17 mouse cellular contexts compared by ENCODE assay signal in the genomic region with DNA sequence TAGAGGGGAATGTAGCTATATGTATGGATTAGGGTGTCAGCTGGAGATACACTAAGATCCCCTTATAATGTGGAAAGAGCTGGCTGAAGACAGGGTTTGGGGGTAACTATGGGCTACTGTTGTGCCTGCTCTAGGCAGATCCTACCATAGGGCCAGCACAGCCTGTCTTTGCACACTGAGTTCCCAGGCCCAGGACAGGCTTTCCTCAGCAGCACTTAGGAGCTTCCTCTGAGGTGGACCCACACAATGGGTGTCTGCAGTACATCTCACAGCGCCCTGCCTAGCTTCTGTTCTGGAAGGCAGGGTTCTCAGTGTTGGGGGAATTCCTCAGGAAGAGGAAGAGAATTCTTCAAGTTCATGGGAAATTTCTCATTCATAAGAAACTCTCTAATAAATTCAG. TPM values are rescaled to one million over a fixed set of nuclear protein-coding genes. Genes with fewer than 3 reads are reported as not detected.
A peak's percentile ranks its signal among the peaks of the same experiment; 100 is the strongest.
DNase-seq lines count a peak whose midpoint lies in the region; ATAC-seq and TF ChIP-seq lines count a peak whose summit lies in the region.
"Had no signal": no experiment of that assay in that cellular context is flagged by ENCODE, and none has a peak within 500 bp of the region (broad histone marks: within the 10 kb centered on the region; RNA-seq: fewer than 3 reads in every experiment).

No protein-coding gene starts in this region.

- TF ChIP-seq POLR2A in heart, adult 2 months (IDR thresholded peaks at IDR 0.05; ENCODE audit: insufficient read depth, low read depth, low read length) = no peak

- 75% methylated on average over 1 of the region's 1 CpGs for WGBS in heart, adult 2 months
- WGBS in lung, embryonic 16.5 days = 73% methylated on average over 1 of the region's 1 CpGs

- no peaks in the 10 kb centered on the region for H3K9me3 ChIP-seq in lung, embryonic 16.5 days (ENCODE audit: control insufficient read depth, low read length)
- H3K9me3 ChIP-seq: embryonic facial prominence, embryonic 10.5 days; embryonic facial prominence, embryonic 12.5 days; forebrain, embryonic 13.5 days; forebrain, embryonic 15.5 days had no signal

- H3K9ac ChIP-seq in heart, adult 2 months (ENCODE audit: low read depth, low read length) = no peak overlapping the region
- H3K9ac ChIP-seq in lung, embryonic 16.5 days (ENCODE audit: low read length) = no peak overlapping the region
- H3K9ac ChIP-seq: embryonic facial prominence, embryonic 12.5 days; forebrain, embryonic 13.5 days; forebrain, embryonic 15.5 days; forebrain, postnatal 0 days had no signal

- no peak overlapping the region for H3K4me3 ChIP-seq in heart, adult 2 months
- no peak overlapping the region for H3K4me3 ChIP-seq in lung, embryonic 16.5 days (ENCODE audit: low read length)
- H3K4me3 ChIP-seq: embryonic facial prominence, embryonic 10.5 days; embryonic facial prominence, embryonic 12.5 days; forebrain, embryonic 13.5 days; forebrain, embryonic 15.5 days had no signal

- peaks cover 31% of the 10 kb centered on the region for H3K4me1 ChIP-seq in heart, adult 2 months (ENCODE audit: control insufficient read depth, insufficient read depth, low read length)
- H3K4me1 ChIP-seq in lung, embryonic 16.5 days (replicated peaks; ENCODE audit: control insufficient read depth, insufficient read depth, low read length) = peaks cover 10% of the 10 kb centered on the region
- H3K4me1 ChIP-seq: forebrain, embryonic 13.5 days; forebrain, embryonic 15.5 days had no signal

- TF ChIP-seq CTCF in heart, adult 2 months (IDR thresholded peaks at IDR 0.05) = no peak

- no peak overlapping the region for H3K4me2 ChIP-seq in lung, embryonic 16.5 days (ENCODE audit: low read depth, low read length)
- H3K4me2 ChIP-seq: embryonic facial prominence, embryonic 12.5 days; forebrain, embryonic 13.5 days; forebrain, embryonic 15.5 days had no signal

- H3K36me3 ChIP-seq in heart, adult 2 months (ENCODE audit: control insufficient read depth, insufficient read depth, low read length) = peaks cover 16% of the 10 kb centered on the region
- H3K36me3 ChIP-seq in lung, embryonic 16.5 days (ENCODE audit: control insufficient read depth, insufficient read depth, low read length) = no peaks in the 10 kb centered on the region
- H3K36me3 ChIP-seq: embryonic facial prominence, embryonic 10.5 days; embryonic facial prominence, embryonic 12.5 days; forebrain, embryonic 15.5 days had no signal

- intact Hi-C loops in heart, adult 2 months (cut with DNase I) = loop anchor here (5.0 kb wide), 1 partner anchor 104 kb away; no protein-coding TSS in a partner anchor
- intact Hi-C loops in heart, postnatal 14 days (cut with DNase I) = no loop called here

- peak overlapping the region; percentile 52 for H3K27ac ChIP-seq in heart, adult 2 months
- no peak overlapping the region for H3K27ac ChIP-seq in lung, embryonic 16.5 days (ENCODE audit: low read length)
- H3K27ac ChIP-seq: embryonic facial prominence, embryonic 10.5 days; embryonic facial prominence, embryonic 12.5 days; forebrain, embryonic 13.5 days; forebrain, embryonic 15.5 days had no signal

- no peak for DNase-seq in heart, adult 2 months
- DNase-seq in heart, postnatal 14 days = no peak
- DNase-seq in lung, postnatal 10 days = no peak
- DNase-seq in spleen, postnatal 36 days (ENCODE audit: low spot score in 2 of 2) = no peak
- DNase-seq: adrenal gland, postnatal 25 days; cerebellum, adult 11-12 months; cerebellum, adult 2 months; cerebellum, adult 9-10 months; cerebellum, postnatal 10 days; cerebellum, postnatal 25 days; forebrain, postnatal 0 days had no signal

- no peak for TF ChIP-seq EP300 in heart, adult 2 months (IDR thresholded peaks at IDR 0.05; ENCODE audit: insufficient read depth, low read depth, low read length)

- H3K79me2 ChIP-seq in heart, adult 2 months (replicated peaks; ENCODE audit: control insufficient read depth, insufficient read depth, low read length) = peaks cover 3% of the 10 kb centered on the region; the same call in 1 of the 2 replicates

- H3K27me3 ChIP-seq in heart, adult 2 months (ENCODE audit: control insufficient read depth, insufficient read depth, low read length) = no peaks in the 10 kb centered on the region
- no peaks in the 10 kb centered on the region for H3K27me3 ChIP-seq in lung, embryonic 16.5 days (ENCODE audit: control insufficient read depth, insufficient read depth, low read depth, low read length)
- H3K27me3 ChIP-seq: forebrain, embryonic 13.5 days; forebrain, embryonic 15.5 days had no signal

- ATAC-seq in lung, embryonic 16.5 days (ENCODE audit: low read depth) = 0 out of 2 replicates have a peak, but pooled peaks have one; percentile 40
- ATAC-seq: forebrain, embryonic 13.5 days; forebrain, embryonic 15.5 days; forebrain, postnatal 0 days had no signal

RNA-seq across cellular contexts. Expression of gene Il1r1, which starts 48.6 kb away (rescaled TPM):
- total RNA-seq in heart, adult 2 months (2021) = 1 to 10 TPM; 5.5 to 6.1 TPM
- 4.8 and 6.1 TPM in 2 replicates for polyA plus RNA-seq in heart, adult 2 months (2012; rRNA removed)
- total RNA-seq in heart, postnatal 14 days (2021) = 1 to 10 TPM; 6.9 to 7.4 TPM
- polyA plus RNA-seq in lung, embryonic 16.5 days (2015; fragmentation: Nextera tagmentation; extraction: Ambion mirVana) = 11.2 and 11.7 TPM in 2 replicates

RNA-seq across cellular contexts. Expression of gene Il1rl2, which starts 50.9 kb away (rescaled TPM):
- total RNA-seq in heart, adult 2 months (2021) = 1 to 10 TPM in 1 of 2 experiments, under 1 TPM in 1; 0.84 to 1.1 TPM
- 1.5 and 2.3 TPM in 2 replicates for polyA plus RNA-seq in heart, adult 2 months (2012; rRNA removed)
- total RNA-seq in heart, postnatal 14 days (2021) = 1 to 10 TPM; 3.8 to 4.9 TPM
- 12.4 and 13.2 TPM in 2 replicates for polyA plus RNA-seq in lung, embryonic 16.5 days (2015; fragmentation: Nextera tagmentation; extraction: Ambion mirVana)
- polyA plus RNA-seq: C2C12 had no signal
